Comparison of ENCODE assay signal across 15 mouse cellular contexts in genomic region chr11:75865859-75866258, GRCm38 (mm10).
DNase-seq lines count a peak whose midpoint lies in the region; ATAC-seq lines count a peak whose summit lies in the region.
"Had no signal": no experiment of that assay in that cellular context is flagged by ENCODE, and none has a peak within 500 bp of the region (broad histone marks: within the 10 kb centered on the region; RNA-seq: fewer than 3 reads in every experiment).

No protein-coding gene starts in this region.

- H3K9ac ChIP-seq in heart, embryonic 15.5 days = 0 out of 2 replicates have a peak overlapping the region, but pooled peaks have one; percentile 2
- no peak overlapping the region for H3K9ac ChIP-seq in neural tube, embryonic 11.5 days (ENCODE audit: low read length)
- H3K9ac ChIP-seq in hindbrain, embryonic 14.5 days = no peak overlapping the region
- no peak overlapping the region for H3K9ac ChIP-seq in neural tube, embryonic 15.5 days (replicated peaks)
- H3K9ac ChIP-seq: limb, embryonic 15.5 days; lung, embryonic 15.5 days had no signal

- no peak overlapping the region for H3K4me2 ChIP-seq in heart, embryonic 15.5 days
- H3K4me2 ChIP-seq in neural tube, embryonic 11.5 days (ENCODE audit: low read depth) = no peak overlapping the region; the same call in 1 of the 2 replicates
- no peak overlapping the region for H3K4me2 ChIP-seq in hindbrain, embryonic 14.5 days (replicated peaks)
- no peak overlapping the region for H3K4me2 ChIP-seq in neural tube, embryonic 15.5 days
- H3K4me2 ChIP-seq: limb, embryonic 15.5 days; lung, embryonic 15.5 days had no signal

- peaks cover 31% of the 10 kb centered on the region for H3K4me1 ChIP-seq in heart, embryonic 15.5 days (replicated peaks)
- 0 out of 2 replicates have a peak, but pooled peaks cover 2% of the 10 kb centered on the region for H3K4me1 ChIP-seq in neural tube, embryonic 11.5 days (ENCODE audit: control insufficient read depth, insufficient read depth, low read length)
- H3K4me1 ChIP-seq in hindbrain, embryonic 14.5 days (replicated peaks; ENCODE audit: control insufficient read depth, insufficient read depth, low read length) = peaks cover 40% of the 10 kb centered on the region
- peaks cover 50% of the 10 kb centered on the region for H3K4me1 ChIP-seq in neural tube, embryonic 15.5 days

- H3K27ac ChIP-seq in heart, embryonic 15.5 days = no peak overlapping the region
- no peak overlapping the region for H3K27ac ChIP-seq in neural tube, embryonic 11.5 days (ENCODE audit: low read depth, low read length)
- peak overlapping the region; percentile 10; the same call in 1 of the 2 replicates for H3K27ac ChIP-seq in hindbrain, embryonic 14.5 days
- H3K27ac ChIP-seq in neural tube, embryonic 15.5 days (replicated peaks) = peak overlapping the region; percentile 33; the same call in 1 of the 2 replicates
- H3K27ac ChIP-seq: limb, embryonic 15.5 days; lung, embryonic 15.5 days had no signal

- H3K4me3 ChIP-seq in heart, embryonic 15.5 days = no peak overlapping the region
- no peak overlapping the region for H3K4me3 ChIP-seq in neural tube, embryonic 11.5 days (ENCODE audit: low read depth, low read length)
- no peak overlapping the region for H3K4me3 ChIP-seq in hindbrain, embryonic 14.5 days (replicated peaks; ENCODE audit: low read length)
- H3K4me3 ChIP-seq in neural tube, embryonic 15.5 days (replicated peaks) = no peak overlapping the region
- H3K4me3 ChIP-seq: erythroblast, embryonic 14.5 days; limb, embryonic 15.5 days; lung, embryonic 15.5 days had no signal

- no peak for DNase-seq in heart, adult 9 months (ENCODE audit: low spot score in 2 of 2)
- DNase-seq in neural tube, embryonic 11.5 days (ENCODE audit: low spot score) = peak; percentile 39
- DNase-seq in neural tube, embryonic 10.5 days (ENCODE audit: extremely low spot score, low spot score) = no peak
- DNase-seq in hindbrain, embryonic 14.5 days (ENCODE audit: low spot score) = no peak
- DNase-seq in spleen, postnatal 36 days (ENCODE audit: low spot score in 2 of 2) = no peak
- no peak for DNase-seq in right cerebral cortex, postnatal 10 days (ENCODE audit: low spot score in 2 of 2)
- DNase-seq: adrenal gland, adult 2 months; gastrocnemius, postnatal 10 days; kidney, postnatal 14 days; right cerebral cortex, postnatal 25 days had no signal

- peaks cover 4% of the 10 kb centered on the region; the same call in 1 of the 2 replicates for H3K27me3 ChIP-seq in heart, embryonic 15.5 days
- H3K27me3 ChIP-seq in neural tube, embryonic 11.5 days (ENCODE audit: control insufficient read depth, insufficient read depth, low read length) = no peaks in the 10 kb centered on the region
- no peaks in the 10 kb centered on the region for H3K27me3 ChIP-seq in hindbrain, embryonic 14.5 days (ENCODE audit: control insufficient read depth, insufficient read depth, low read length)
- no peaks in the 10 kb centered on the region for H3K27me3 ChIP-seq in neural tube, embryonic 15.5 days (replicated peaks)
- H3K27me3 ChIP-seq: lung, embryonic 15.5 days had no signal

- 50% methylated on average over 9 of the region's 9 CpGs for WGBS in heart, embryonic 15.5 days
- 45% methylated on average over 9 of the region's 9 CpGs for WGBS in neural tube, embryonic 11.5 days
- 29% methylated on average over 9 of the region's 9 CpGs for WGBS in hindbrain, embryonic 14.5 days
- WGBS in neural tube, embryonic 15.5 days = 29% methylated on average over 9 of the region's 9 CpGs

- H3K9me3 ChIP-seq in heart, embryonic 15.5 days (replicated peaks) = no peaks in the 10 kb centered on the region
- H3K9me3 ChIP-seq in neural tube, embryonic 11.5 days (ENCODE audit: control insufficient read depth, low read length) = no peaks in the 10 kb centered on the region
- no peaks in the 10 kb centered on the region for H3K9me3 ChIP-seq in hindbrain, embryonic 14.5 days (ENCODE audit: control insufficient read depth, low read length)
- H3K9me3 ChIP-seq in neural tube, embryonic 15.5 days (replicated peaks) = no peaks in the 10 kb centered on the region
- H3K9me3 ChIP-seq: limb, embryonic 15.5 days; lung, embryonic 15.5 days had no signal

- H3K36me3 ChIP-seq in heart, embryonic 15.5 days = no peaks in the 10 kb centered on the region
- no peaks in the 10 kb centered on the region for H3K36me3 ChIP-seq in neural tube, embryonic 11.5 days (ENCODE audit: control insufficient read depth, insufficient read depth, low read length)
- no peaks in the 10 kb centered on the region for H3K36me3 ChIP-seq in hindbrain, embryonic 14.5 days (replicated peaks; ENCODE audit: control insufficient read depth, insufficient read depth)
- no peaks in the 10 kb centered on the region for H3K36me3 ChIP-seq in neural tube, embryonic 15.5 days
- H3K36me3 ChIP-seq: limb, embryonic 15.5 days; lung, embryonic 15.5 days had no signal

- ATAC-seq in heart, embryonic 15.5 days (replicated peaks; ENCODE audit: insufficient number of reproducible peaks, insufficient read depth, low FRiP score, low read depth) = no peak
- no peak for ATAC-seq in neural tube, embryonic 11.5 days (ENCODE audit: insufficient read depth, low FRiP score, low TSS enrichment)
- ATAC-seq in hindbrain, embryonic 14.5 days (ENCODE audit: low FRiP score) = no peak
- no peak for ATAC-seq in neural tube, embryonic 15.5 days (ENCODE audit: low FRiP score)

Comparison
In these comparisons a context has a peak if more than half of its experiments do, and no peak if none do; other contexts are left out.
1. H3K27ac ChIP-seq: peak in hindbrain, embryonic 14.5 days (single experiment) and neural tube, embryonic 15.5 days (single experiment); none in heart, embryonic 15.5 days (single experiment) and neural tube, embryonic 11.5 days (single experiment).